Mouse (Mus musculus) kidney, postnatal 0 days (tissue): ENCODE measurements around the gene Gpcpd1. TPM values are rescaled to one million over a fixed set of nuclear protein-coding genes. Genes with fewer than 3 reads are reported as not detected.
A peak's percentile ranks its signal among the peaks of the same experiment; 100 is the strongest.

Experiments used
- ATAC-seq: fragments of 200-750 bp; cut with Nextera tagmentation; replicated peaks from 2 replicates; pipeline ENCODE4 v1.8.0; 2017; ENCODE audit warnings: low read depth, moderate number of reproducible peaks, moderate TSS enrichment, moderate library complexity; ENCODE audit not compliant: low FRiP score
- DNase-seq: peaks from one replicate; pipeline ENCODE4 v3.0.0-alpha.2; 2016; ENCODE audit warnings: low spot score
- H3K27ac ChIP-seq: fragments of 300-500 bp; sonication (generic); 2 replicates; pipeline ENCODE4 v1.5.1; 2014; ENCODE audit warnings: mild to moderate bottlenecking
- H3K27me3 ChIP-seq: fragments of 300-500 bp; sonication (generic); 2 replicates; pipeline ENCODE4 v1.6.1; 2014; ENCODE audit warnings: low read length, mixed read lengths; ENCODE audit not compliant: insufficient read depth
- H3K36me3 ChIP-seq: fragments of 300-500 bp; sonication (generic); 2 replicates; pipeline ENCODE4 v1.6.1; 2014; ENCODE audit warnings: low read length, mixed read lengths; ENCODE audit not compliant: insufficient read depth
- H3K4me1 ChIP-seq: fragments of 300-500 bp; sonication (generic); replicated peaks from 2 replicates; pipeline ENCODE4 v1.6.1; 2014; ENCODE audit warnings: antibody characterized with exemption, low read length, mixed read lengths; ENCODE audit not compliant: insufficient read depth
- H3K4me2 ChIP-seq: fragments of 300-500 bp; sonication (generic); 2 replicates; pipeline ENCODE4 v1.6.1; 2014; ENCODE audit warnings: mild to moderate bottlenecking, low read length, moderate library complexity, mixed read lengths
- H3K4me3 ChIP-seq: fragments of 300-500 bp; sonication (generic); replicated peaks from 2 replicates; pipeline ENCODE4 v1.5.1; 2014; ENCODE audit warnings: low read depth, low read length
- H3K9ac ChIP-seq: fragments of 300-500 bp; sonication (generic); 2 replicates; pipeline ENCODE4 v1.6.1; 2014; ENCODE audit warnings: low read depth, low read length
- H3K9me3 ChIP-seq: fragments of 300-500 bp; sonication (generic); replicated peaks from 2 replicates; pipeline ENCODE4 v1.6.1; 2016; ENCODE audit warnings: low read length, inconsistent platforms, mixed read lengths
- CTCF ChIP-seq: IDR thresholded peaks from 2 replicates; pipeline ENCODE4 v1.5.1; 2016; ENCODE audit warnings: antibody characterized with exemption, low read depth, mild to moderate bottlenecking, moderate library complexity
- WGBS: fragments of 180-500 bp; shearing (Covaris S2); extraction: QIAGEN DNeasy Blood & Tissue Kit; methylation state at CpG from one replicate; pipeline ENCODE4 v1.1.7; 2014; 5-methylcytosine and 5-hydroxymethylcytosine counted together
- polyA plus RNA-seq: library from polyadenylated mRNA; unstranded; fragments of >200 nt; fragmentation: Nextera tagmentation; extraction: Ambion mirVana; gene quantifications from 2 replicates; pipeline ENCODE4 v1.2.1, GENCODE M21; 2015

Gene Gpcpd1
- polyA plus RNA-seq, 1 experiment from 2014 or later: 34.3 TPM

- DNase-seq (no peak), ATAC-seq (no peak)
- H3K4me2 ChIP-seq: no peak overlapping the region
- no peak for TF ChIP-seq CTCF
- WGBS: 91% methylated on average over 6 of the region's 6 CpGs
- H3K27ac ChIP-seq: no peak overlapping the region
- H3K27me3 ChIP-seq: no peaks in the 10 kb centered on the region
- no peak overlapping the region for H3K4me3 ChIP-seq
- H3K36me3 ChIP-seq: no peaks in the 10 kb centered on the region
- H3K9ac ChIP-seq: no peak overlapping the region
- no peaks in the 10 kb centered on the region for H3K4me1 ChIP-seq
- no peaks in the 10 kb centered on the region for H3K9me3 ChIP-seq
Measured at GRCm38 (mm10) chr2:132505828-132506227, 81.7 kb downstream of the Gpcpd1 start.

GRCm38 (mm10) chr2:132498344-132498743, 89.2 kb downstream of the Gpcpd1 start:
- no peak for ATAC-seq
- WGBS: 85% methylated on average over 3 of the region's 3 CpGs

GRCm38 (mm10) chr2:132497412-132498135, 90.0 kb downstream of the Gpcpd1 start:
- Histone ChIP-seq H3K9me3 (no peaks in the 10 kb centered on the region), H3K4me3 (no peak overlapping the region), H3K4me2 (no peak overlapping the region), H3K36me3 (no peaks in the 10 kb centered on the region), H3K9ac (no peak overlapping the region), H3K4me1 (no peaks in the 10 kb centered on the region), H3K27ac (no peak overlapping the region), H3K27me3 (no peaks in the 10 kb centered on the region)
- DNase-seq (peak; percentile 58), ATAC-seq (no peak)
- TF ChIP-seq CTCF: peak; percentile 60; the same call in 1 of the 2 replicates
- WGBS: 76% methylated on average over 7 of the region's 7 CpGs

More at GRCm38 (mm10) chr2:132498344-132498743, 89.2 kb downstream of the Gpcpd1 start:
- DNase-seq: no peak
- no peaks in the 10 kb centered on the region for H3K4me1 ChIP-seq
- H3K4me3 ChIP-seq: no peak overlapping the region
- H3K27me3 ChIP-seq: no peaks in the 10 kb centered on the region
- no peak overlapping the region for H3K27ac ChIP-seq
- H3K4me2 ChIP-seq: no peak overlapping the region
- H3K9ac ChIP-seq: no peak overlapping the region
- H3K9me3 ChIP-seq: no peaks in the 10 kb centered on the region
- no peak for TF ChIP-seq CTCF
- H3K36me3 ChIP-seq: no peaks in the 10 kb centered on the region

GRCm38 (mm10) chr2:132493184-132493583, 94.3 kb downstream of the Gpcpd1 start:
- Histone ChIP-seq H3K27me3 (no peaks in the 10 kb centered on the region), H3K9ac (no peak overlapping the region), H3K4me1 (no peaks in the 10 kb centered on the region), H3K36me3 (no peaks in the 10 kb centered on the region), H3K4me3 (no peak overlapping the region), H3K27ac (no peak overlapping the region), H3K4me2 (no peak overlapping the region), H3K9me3 (no peaks in the 10 kb centered on the region)
- DNase-seq (no peak), ATAC-seq (no peak)
- 85% methylated on average over 4 of the region's 4 CpGs for WGBS
- no peak for TF ChIP-seq CTCF

GRCm38 (mm10) chr2:132485454-132485853, 102.1 kb downstream of the Gpcpd1 start:
- H3K27ac ChIP-seq: no peak overlapping the region
- H3K27me3 ChIP-seq: no peaks in the 10 kb centered on the region
- no peak overlapping the region for H3K9ac ChIP-seq
- WGBS: 0% methylated on average over 1 of the region's 1 CpGs
- DNase-seq (peak; percentile 83), ATAC-seq (no peak)
- H3K9me3 ChIP-seq: no peaks in the 10 kb centered on the region
- TF ChIP-seq CTCF: peak; percentile 93
- H3K4me2 ChIP-seq: no peak overlapping the region
- H3K4me1 ChIP-seq: no peaks in the 10 kb centered on the region
- no peak overlapping the region for H3K4me3 ChIP-seq
- no peaks in the 10 kb centered on the region for H3K36me3 ChIP-seq

- Histone ChIP-seq H3K27me3 (no peaks in the 10 kb centered on the region), H3K36me3 (no peaks in the 10 kb centered on the region), H3K4me1 (no peaks in the 10 kb centered on the region), H3K27ac (no peak overlapping the region), H3K9ac (no peak overlapping the region), H3K4me2 (no peak overlapping the region), H3K9me3 (no peaks in the 10 kb centered on the region), H3K4me3 (no peak overlapping the region)
- no peak for ATAC-seq
- DNase-seq: no peak
- 65% methylated on average over 3 of the region's 3 CpGs for WGBS
- TF ChIP-seq CTCF: no peak
Measured at GRCm38 (mm10) chr2:132481547-132481946, 106.0 kb downstream of the Gpcpd1 start.

Other genes starting within 250 kb of the Gpcpd1 start
- 0.08 and 0.18 TPM in 2 replicates for gene Prokr2, start 202.3 kb downstream of the Gpcpd1 start, polyA plus RNA-seq
- gene Shld1, start 99.2 kb upstream of the Gpcpd1 start, polyA plus RNA-seq: 14.1 and 17.7 TPM in 2 replicates
- gene Chgb, start 193.5 kb upstream of the Gpcpd1 start, polyA plus RNA-seq: 0.17 and 0.49 TPM in 2 replicates
- 43.0 and 44.2 TPM in 2 replicates for gene Trmt6, start 228.3 kb upstream of the Gpcpd1 start, polyA plus RNA-seq
- 7.1 TPM in 2 replicates for gene Mcm8, start 228.4 kb upstream of the Gpcpd1 start, polyA plus RNA-seq